Mouse (Mus musculus): Measurements from ENCODE around the gene Smim14.

Gene Smim14

GRCm38 (mm10) chr5:65415653-65416458 is 121.1 kb downstream of the Smim14 start:
- DNase-seq (ENCODE audit: extremely low spot score) = peak; percentile 79

DNA sequence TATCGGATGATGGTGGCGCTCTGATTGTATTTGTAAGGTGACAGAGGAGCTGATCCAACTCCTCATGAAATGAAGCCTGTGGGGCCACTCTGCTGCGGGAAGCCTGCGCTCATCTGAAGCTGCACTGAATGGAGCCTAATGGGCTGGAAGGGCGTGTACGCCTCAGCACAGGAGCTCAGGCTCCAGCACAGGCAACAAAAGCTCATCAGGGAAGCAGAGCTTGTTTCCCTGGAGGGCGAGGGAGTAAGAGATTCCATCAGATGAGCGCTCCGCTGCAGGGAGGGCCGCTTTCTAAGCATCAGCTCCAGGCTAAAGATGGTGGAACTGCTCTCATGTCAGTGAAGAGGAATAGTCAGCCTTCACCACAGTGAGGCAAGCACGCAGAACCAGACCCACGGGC is 129.0 kb downstream of the Smim14 start:
- no peak for DNase-seq (ENCODE audit: extremely low spot score)

GRCm38 (mm10) chr5:65401251-65401994 is 135.6 kb downstream of the Smim14 start:
- peak; percentile 77 for DNase-seq (ENCODE audit: extremely low spot score)
